Mouse (Mus musculus) kidney, embryonic 14.5 days (tissue): ENCODE results near the gene Hoxd8. TPM values are rescaled to one million over a fixed set of nuclear protein-coding genes. Genes with fewer than 3 reads are reported as not detected.

Experiments
- ATAC-seq: fragments of 200-750 bp; cut with Nextera tagmentation; 2 replicates; pipeline ENCODE4 v1.8.0; 2017; ENCODE audit warnings: moderate number of reproducible peaks, mild to moderate bottlenecking, moderate TSS enrichment, moderate library complexity; ENCODE audit not compliant: low FRiP score, low TSS enrichment
- H3K27ac ChIP-seq: fragments of 300-500 bp; sonication (generic); 2 replicates; pipeline ENCODE4 v1.5.1; 2014; ENCODE audit warnings: low read depth, mild to moderate bottlenecking, low read length, moderate library complexity, mixed read lengths
- H3K27me3 ChIP-seq: fragments of 300-500 bp; sonication (generic); 2 replicates; pipeline ENCODE4 v1.6.1; 2014; ENCODE audit warnings: mild to moderate bottlenecking, low read length; ENCODE audit not compliant: control insufficient read depth, insufficient read depth
- H3K36me3 ChIP-seq: fragments of 300-500 bp; sonication (generic); 2 replicates; pipeline ENCODE4 v1.6.1; 2014; ENCODE audit warnings: low read length, mixed read lengths; ENCODE audit not compliant: control insufficient read depth, insufficient read depth
- H3K4me1 ChIP-seq: fragments of 300-500 bp; sonication (generic); 2 replicates; pipeline ENCODE4 v1.6.1; 2014; ENCODE audit warnings: low read length, mixed read lengths; ENCODE audit not compliant: control insufficient read depth, insufficient read depth
- H3K4me2 ChIP-seq: fragments of 300-500 bp; sonication (generic); replicated peaks from 2 replicates; pipeline ENCODE4 v1.6.1; 2014; ENCODE audit warnings: low read depth, mild to moderate bottlenecking, low read length
- H3K4me3 ChIP-seq: fragments of 300-500 bp; sonication (generic); 2 replicates; pipeline ENCODE4 v1.5.1; 2014; ENCODE audit warnings: mild to moderate bottlenecking, low read length
- H3K9ac ChIP-seq: fragments of 300-500 bp; sonication (generic); 2 replicates; pipeline ENCODE4 v1.6.1; 2014; ENCODE audit warnings: low read depth, mild to moderate bottlenecking, low read length, moderate library complexity
- H3K9me3 ChIP-seq: fragments of 300-500 bp; sonication (generic); 2 replicates; pipeline ENCODE4 v1.6.1; 2016; ENCODE audit warnings: low read length; ENCODE audit not compliant: control insufficient read depth
- WGBS: fragments of 180-500 bp; shearing (Covaris S2); extraction: QIAGEN DNeasy Blood & Tissue Kit; methylation state at CpG from one replicate; pipeline ENCODE4 v1.1.7; 2014; 5-methylcytosine and 5-hydroxymethylcytosine counted together
- polyA plus RNA-seq: library from polyadenylated mRNA; unstranded; fragments of >200 nt; fragmentation: Nextera tagmentation; extraction: Ambion mirVana; gene quantifications from 2 replicates; pipeline ENCODE4 v1.2.1, GENCODE M21; 2014

The Hoxd8 gene
- polyA plus RNA-seq, 1 experiment from 2014 or later: 45.0 TPM

GRCm38 (mm10) chr2:74693432-74693827, 11.0 kb upstream of the Hoxd8 start:
- ATAC-seq: no peak
- Histone ChIP-seq H3K9ac (peak overlapping the region; percentile 90), H3K4me2 (peak overlapping the region; percentile 85), H3K9me3 (no peaks in the 10 kb centered on the region), H3K27ac (peak overlapping the region; percentile 96; the same call in 1 of the 2 replicates), H3K27me3 (peaks cover 7% of the 10 kb centered on the region; the same call in 1 of the 2 replicates), H3K4me1 (peaks cover 24% of the 10 kb centered on the region; the same call in 1 of the 2 replicates), H3K36me3 (peaks cover 8% of the 10 kb centered on the region; the same call in 1 of the 2 replicates), H3K4me3 (peak overlapping the region; percentile 85)
- 20% methylated on average over 4 of the region's 4 CpGs for WGBS

GRCm38 (mm10) chr2:74694066-74694465, 10.3 kb upstream of the Hoxd8 start:
- Histone ChIP-seq H3K4me2 (peak overlapping the region; percentile 85), H3K27ac (peak overlapping the region; percentile 96; the same call in 1 of the 2 replicates), H3K4me3 (peak overlapping the region; percentile 85), H3K27me3 (peaks cover 7% of the 10 kb centered on the region; the same call in 1 of the 2 replicates), H3K9me3 (no peaks in the 10 kb centered on the region), H3K36me3 (peaks cover 8% of the 10 kb centered on the region; the same call in 1 of the 2 replicates), H3K9ac (peak overlapping the region; percentile 90), H3K4me1 (peaks cover 24% of the 10 kb centered on the region; the same call in 1 of the 2 replicates)
- 4% methylated on average over 16 of the region's 16 CpGs for WGBS
- no peak for ATAC-seq

- Histone ChIP-seq H3K27ac (peak overlapping the region; percentile 99; the same call in 1 of the 2 replicates), H3K4me1 (peaks cover 27% of the 10 kb centered on the region; the same call in 1 of the 2 replicates), H3K36me3 (peaks cover 8% of the 10 kb centered on the region; the same call in 1 of the 2 replicates), H3K9me3 (no peaks in the 10 kb centered on the region), H3K9ac (peak overlapping the region; percentile 99), H3K27me3 (peaks cover 7% of the 10 kb centered on the region; the same call in 1 of the 2 replicates), H3K4me2 (peak overlapping the region; percentile 85), H3K4me3 (peak overlapping the region; percentile 85; the same call in 1 of the 2 replicates)
- WGBS: 32% methylated on average over 1 of the region's 1 CpGs
- no peak for ATAC-seq
These were observed 9.0 kb upstream of the Hoxd8 start for GRCm38 (mm10) chr2:74695383-74695782.

GRCm38 (mm10) chr2:74695813-74696430, 8.5 kb upstream of the Hoxd8 start:
- H3K27ac ChIP-seq: peak overlapping the region; percentile 99
- H3K9me3 ChIP-seq: no peaks in the 10 kb centered on the region
- peak overlapping the region; percentile 85 for H3K4me2 ChIP-seq
- H3K4me1 ChIP-seq: peaks cover 31% of the 10 kb centered on the region; the same call in 1 of the 2 replicates
- 19% methylated on average over 7 of the region's 7 CpGs for WGBS
- ATAC-seq: no peak
- peaks cover 8% of the 10 kb centered on the region; the same call in 1 of the 2 replicates for H3K36me3 ChIP-seq
- H3K27me3 ChIP-seq: peaks cover 7% of the 10 kb centered on the region; the same call in 1 of the 2 replicates
- peak overlapping the region; percentile 85 for H3K4me3 ChIP-seq
- peak overlapping the region; percentile 99 for H3K9ac ChIP-seq

GRCm38 (mm10) chr2:74696442-74697335, 7.7 kb upstream of the Hoxd8 start:
- Histone ChIP-seq H3K4me3 (peak overlapping the region; percentile 85), H3K36me3 (peaks cover 8% of the 10 kb centered on the region; the same call in 1 of the 2 replicates), H3K27me3 (0 out of 2 replicates have a peak, but pooled peaks cover 3% of the 10 kb centered on the region), H3K4me1 (peaks cover 31% of the 10 kb centered on the region; the same call in 1 of the 2 replicates), H3K27ac (peak overlapping the region; percentile 99), H3K4me2 (peak overlapping the region; percentile 85), H3K9me3 (no peaks in the 10 kb centered on the region), H3K9ac (peak overlapping the region; percentile 99)
- 5% methylated on average over 34 of the region's 34 CpGs for WGBS
- ATAC-seq: peak; percentile 28

- H3K27ac ChIP-seq: peak within 1 kb of the TSS; percentile 99
These were observed 6.8 kb upstream of the Hoxd8 start, which contains the start of gene Hoxd9 for GRCm38 (mm10) chr2:74697567-74698121. Gene Hoxd9 (plus strand): TSS chr2:74697727.

GRCm38 (mm10) chr2:74698201-74699052, 6.0 kb upstream of the Hoxd8 start:
- Histone ChIP-seq H3K9me3 (no peaks in the 10 kb centered on the region), H3K9ac (peak overlapping the region; percentile 99), H3K4me3 (peak overlapping the region; percentile 85), H3K27ac (peak overlapping the region; percentile 99), H3K4me2 (peak overlapping the region; percentile 85), H3K36me3 (peaks cover 8% of the 10 kb centered on the region; the same call in 1 of the 2 replicates), H3K27me3 (no peaks in the 10 kb centered on the region), H3K4me1 (peaks cover 26% of the 10 kb centered on the region; the same call in 1 of the 2 replicates)
- under 1% methylated on average over 76 of the region's 86 CpGs for WGBS
- peak; percentile 37 for ATAC-seq

More at GRCm38 (mm10) chr2:74697567-74698121, 6.8 kb upstream of the Hoxd8 start, which contains the start of gene Hoxd9:
- no peaks in the 10 kb centered on the region for H3K27me3 ChIP-seq
- no peaks in the 10 kb centered on the region for H3K9me3 ChIP-seq
- H3K36me3 ChIP-seq: peaks cover 8% of the 10 kb centered on the region; the same call in 1 of the 2 replicates
- peak within 1 kb of the TSS; percentile 99 for H3K9ac ChIP-seq
- H3K4me1 ChIP-seq: peaks cover 26% of the 10 kb centered on the region; the same call in 1 of the 2 replicates
- H3K4me3 ChIP-seq: peak within 1 kb of the TSS; percentile 85
- under 1% methylated on average over 43 of the region's 43 CpGs for WGBS
- ATAC-seq: peak; percentile 52
- peak within 1 kb of the TSS; percentile 85 for H3K4me2 ChIP-seq
